Mouse (Mus musculus): ENCODE measurements around the gene Ptges3.

- no peak for TF ChIP-seq EP300 (IDR thresholded peaks at IDR 0.05; ENCODE audit: low read depth)
- no peak for TF ChIP-seq CTCF (IDR thresholded peaks at IDR 0.05; ENCODE audit: low read depth)
Measured at GRCm38 (mm10) chr10:128095003-128095636, 36.4 kb downstream of the Ptges3 start.

Data from liver, embryonic 14.5 days (tissue).